Mouse (Mus musculus) stomach, embryonic 14.5 days (tissue): ENCODE measurements at regions not wholly inside any gene's neighbourhood (a gene's known extent, or its start where the extent isn't known, plus 50 kb on each side); places are given as distances from the start of the nearest gene placed in this dataset.

Experiments
- ATAC-seq: fragments of 200-750 bp; cut with Nextera tagmentation; 2 replicates; pipeline ENCODE4 v1.8.0; 2017; ENCODE audit warnings: low read depth, moderate TSS enrichment; ENCODE audit not compliant: insufficient number of reproducible peaks, insufficient read depth, low FRiP score
- H3K27ac ChIP-seq: fragments of 300-500 bp; sonication (generic); 2 replicates; pipeline ENCODE4 v1.5.1; 2014; ENCODE audit warnings: mild to moderate bottlenecking, low read length, moderate library complexity, mixed read lengths
- H3K27me3 ChIP-seq: fragments of 300-500 bp; sonication (generic); 2 replicates; pipeline ENCODE4 v1.6.1; 2014; ENCODE audit warnings: low read length, control low read depth, mixed read lengths; ENCODE audit not compliant: control insufficient read depth, insufficient read depth
- H3K36me3 ChIP-seq: fragments of 300-500 bp; sonication (generic); 2 replicates; pipeline ENCODE4 v1.6.1; 2014; ENCODE audit warnings: mild to moderate bottlenecking, control low read depth, low read length, moderate library complexity, mixed read lengths; ENCODE audit not compliant: control insufficient read depth, insufficient read depth
- H3K4me1 ChIP-seq: fragments of 300-500 bp; sonication (generic); 2 replicates; pipeline ENCODE4 v1.6.1; 2014; ENCODE audit warnings: low read length, control low read depth, mixed read lengths; ENCODE audit not compliant: control insufficient read depth, insufficient read depth
- H3K4me2 ChIP-seq: fragments of 300-500 bp; sonication (generic); replicated peaks from 2 replicates; pipeline ENCODE4 v1.6.1; 2014; ENCODE audit warnings: low read depth, low read length, control low read depth
- H3K4me3 ChIP-seq: fragments of 300-500 bp; sonication (generic); 2 replicates; pipeline ENCODE4 v1.5.1; 2014; ENCODE audit warnings: low read depth, low read length, control low read depth
- H3K9ac ChIP-seq: fragments of 300-500 bp; sonication (generic); replicated peaks from 2 replicates; pipeline ENCODE4 v1.6.1; 2014; ENCODE audit warnings: low read depth, mild to moderate bottlenecking, control low read depth, low read length, moderate library complexity, mixed read lengths
- H3K9me3 ChIP-seq: fragments of 300-500 bp; sonication (generic); 2 replicates; pipeline ENCODE4 v1.6.1; 2016; ENCODE audit warnings: low read depth, low read length, control low read depth; ENCODE audit not compliant: control insufficient read depth
- WGBS: fragments of 180-500 bp; shearing (Covaris S2); extraction: QIAGEN DNeasy Blood & Tissue Kit; methylation state at CpG from one replicate; pipeline ENCODE4 v1.1.7; 2014; 5-methylcytosine and 5-hydroxymethylcytosine counted together

GRCm38 (mm10) chr2:179181366-179181765 is 260.9 kb upstream of the Cdh4 start:
- Histone ChIP-seq H3K9me3 (no peaks in the 10 kb centered on the region), H3K4me2 (no peak overlapping the region), H3K27ac (no peak overlapping the region), H3K4me1 (no peaks in the 10 kb centered on the region), H3K4me3 (no peak overlapping the region), H3K27me3 (no peaks in the 10 kb centered on the region; the same call in 1 of the 2 replicates), H3K9ac (no peak overlapping the region), H3K36me3 (no peaks in the 10 kb centered on the region)
- WGBS, result 54% methylated on average over 3 of the region's 3 CpGs
- ATAC-seq, result no peak

GRCm38 (mm10) chr2:179182123-179182522 is 260.1 kb upstream of the Cdh4 start:
- 85% methylated on average over 4 of the region's 4 CpGs for WGBS
- H3K27me3 ChIP-seq, result no peaks in the 10 kb centered on the region; the same call in 1 of the 2 replicates
- no peaks in the 10 kb centered on the region for H3K4me1 ChIP-seq
- no peaks in the 10 kb centered on the region for H3K36me3 ChIP-seq
- no peak overlapping the region for H3K4me3 ChIP-seq
- no peak overlapping the region for H3K27ac ChIP-seq
- H3K4me2 ChIP-seq, result no peak overlapping the region
- no peak for ATAC-seq
- no peak overlapping the region for H3K9ac ChIP-seq
- H3K9me3 ChIP-seq, result no peaks in the 10 kb centered on the region

GRCm38 (mm10) chr2:179192906-179193496 is 249.2 kb upstream of the Cdh4 start:
- Histone ChIP-seq H3K27me3 (no peaks in the 10 kb centered on the region), H3K4me2 (no peak overlapping the region), H3K36me3 (no peaks in the 10 kb centered on the region), H3K4me1 (no peaks in the 10 kb centered on the region), H3K9me3 (no peaks in the 10 kb centered on the region), H3K4me3 (no peak overlapping the region), H3K27ac (no peak overlapping the region), H3K9ac (no peak overlapping the region)
- 0 out of 2 replicates have a peak, but pooled peaks have one; percentile 53 for ATAC-seq
- 62% methylated on average over 6 of the region's 6 CpGs for WGBS

- 22% methylated on average over 9 of the region's 9 CpGs for WGBS
- Histone ChIP-seq H3K4me3 (no peak overlapping the region), H3K9ac (no peak overlapping the region), H3K27me3 (no peaks in the 10 kb centered on the region), H3K9me3 (no peaks in the 10 kb centered on the region), H3K27ac (no peak overlapping the region), H3K4me2 (no peak overlapping the region), H3K4me1 (no peaks in the 10 kb centered on the region), H3K36me3 (no peaks in the 10 kb centered on the region)
- peak; percentile 69; the same call in 1 of the 2 replicates for ATAC-seq
These were observed 248.6 kb upstream of the Cdh4 start for GRCm38 (mm10) chr2:179193507-179194160.

- WGBS, result 94% methylated on average over 1 of the region's 1 CpGs
- no peak overlapping the region for H3K4me3 ChIP-seq
- H3K4me2 ChIP-seq, result no peak overlapping the region
- ATAC-seq, result no peak
- H3K4me1 ChIP-seq, result no peaks in the 10 kb centered on the region
- H3K36me3 ChIP-seq, result no peaks in the 10 kb centered on the region
- no peak overlapping the region for H3K27ac ChIP-seq
- H3K9me3 ChIP-seq, result no peaks in the 10 kb centered on the region
- H3K9ac ChIP-seq, result no peak overlapping the region
- H3K27me3 ChIP-seq, result no peaks in the 10 kb centered on the region
These were observed 244.8 kb upstream of the Cdh4 start for GRCm38 (mm10) chr2:179197471-179197870.

GRCm38 (mm10) chr2:179200495-179200894 is 241.7 kb upstream of the Cdh4 start:
- no peaks in the 10 kb centered on the region for H3K9me3 ChIP-seq
- no peaks in the 10 kb centered on the region for H3K36me3 ChIP-seq
- H3K9ac ChIP-seq, result no peak overlapping the region
- H3K4me2 ChIP-seq, result no peak overlapping the region
- 7% methylated on average over 6 of the region's 6 CpGs for WGBS
- no peaks in the 10 kb centered on the region for H3K4me1 ChIP-seq
- H3K27me3 ChIP-seq, result no peaks in the 10 kb centered on the region
- no peak overlapping the region for H3K4me3 ChIP-seq
- ATAC-seq, result 0 out of 2 replicates have a peak, but pooled peaks have one; percentile 53
- no peak overlapping the region for H3K27ac ChIP-seq

- H3K27ac ChIP-seq, result no peak overlapping the region
- no peak overlapping the region for H3K4me3 ChIP-seq
- H3K4me1 ChIP-seq, result no peaks in the 10 kb centered on the region
- no peak overlapping the region for H3K9ac ChIP-seq
- no peaks in the 10 kb centered on the region for H3K9me3 ChIP-seq
- WGBS, result 76% methylated on average over 10 of the region's 10 CpGs
- H3K36me3 ChIP-seq, result no peaks in the 10 kb centered on the region
- ATAC-seq, result no peak
- H3K27me3 ChIP-seq, result no peaks in the 10 kb centered on the region
- H3K4me2 ChIP-seq, result no peak overlapping the region
These were observed 231.9 kb upstream of the Cdh4 start for GRCm38 (mm10) chr2:179210164-179210805.

- no peak overlapping the region for H3K4me2 ChIP-seq
- 56% methylated on average over 2 of the region's 2 CpGs for WGBS
- no peak for ATAC-seq
- H3K4me3 ChIP-seq, result no peak overlapping the region
- H3K4me1 ChIP-seq, result no peaks in the 10 kb centered on the region
- H3K27ac ChIP-seq, result no peak overlapping the region
- no peaks in the 10 kb centered on the region for H3K36me3 ChIP-seq
- H3K9me3 ChIP-seq, result no peaks in the 10 kb centered on the region
- H3K27me3 ChIP-seq, result no peaks in the 10 kb centered on the region
- H3K9ac ChIP-seq, result no peak overlapping the region
These were observed 225.5 kb upstream of the Cdh4 start for GRCm38 (mm10) chr2:179216773-179217172.
